Mouse (Mus musculus) E14TG2a.4 (cell line): ENCODE measurements around the gene Zfp655.
"Not testable (repeated sequence)": the region's sequence is repeated elsewhere in the genome, so short reads cannot be mapped to it uniquely, and the experiment has no call there.

Experiments
- H3K27me3 ChIP-seq: 2 replicates; pipeline ENCODE4 v1.6.1; 2014; ENCODE audit warnings: low read length, control low read depth; ENCODE audit not compliant: insufficient read depth
- H3K36me3 ChIP-seq: 2 replicates; pipeline ENCODE4 v1.6.1; 2014; ENCODE audit warnings: low read length, control low read depth; ENCODE audit not compliant: insufficient read depth
- H3K4me1 ChIP-seq: replicated peaks from 2 replicates; pipeline ENCODE4 v1.6.1; 2014; ENCODE audit warnings: low read depth, low read length, control low read depth
- H3K4me3 ChIP-seq: replicated peaks from 2 replicates; pipeline ENCODE4 v1.5.1; 2014; ENCODE audit warnings: mild to moderate bottlenecking, low read length
- H3K9me3 ChIP-seq: 2 replicates; pipeline ENCODE4 v1.6.1; 2014; ENCODE audit warnings: low read length, control low read depth
- CTCF ChIP-seq: conservative IDR thresholded peaks from 2 replicates; pipeline ENCODE4 v1.5.1; 2014; ENCODE audit warnings: low read length
- NANOG ChIP-seq: IDR thresholded peaks from 2 replicates; pipeline ENCODE4 v1.6.1; 2014; ENCODE audit warnings: borderline replicate concordance, low read length, mixed read lengths
- POU5F1 ChIP-seq: IDR thresholded peaks from 2 replicates; pipeline ENCODE4 v1.6.1; 2014; ENCODE audit warnings: low read length, borderline replicate concordance

The Zfp655 gene

DNA sequence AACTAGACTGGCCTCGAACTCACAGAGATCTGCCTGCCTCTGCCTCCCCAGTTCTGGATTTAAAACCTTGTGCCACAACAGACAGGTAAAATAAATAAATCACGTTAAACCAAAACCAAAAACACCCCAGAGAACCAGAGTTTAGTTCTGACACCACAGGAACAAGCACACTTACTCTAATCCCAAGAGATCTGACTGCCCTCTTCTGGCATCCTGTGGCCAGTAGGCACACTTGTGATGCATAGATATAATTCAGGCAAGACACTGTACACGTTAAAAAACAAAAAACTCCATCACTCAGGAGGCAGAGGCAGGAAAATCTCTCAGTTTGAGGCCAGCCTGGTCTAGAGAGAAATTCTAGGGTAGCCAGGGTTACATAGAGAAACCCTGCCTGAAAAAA, 29.1 kb upstream of the Zfp655 start:
- Histone ChIP-seq H3K27me3 (no peaks in the 10 kb centered on the region), H3K36me3 (peaks cover 17% of the 10 kb centered on the region), H3K4me1 (peaks cover 44% of the 10 kb centered on the region), H3K4me3 (0 out of 2 replicates have a peak overlapping the region, but pooled peaks have one; percentile 88), H3K9me3 (no peaks in the 10 kb centered on the region)
- TF ChIP-seq NANOG (no peak), POU5F1 (no peak), CTCF (no peak)

DNA sequence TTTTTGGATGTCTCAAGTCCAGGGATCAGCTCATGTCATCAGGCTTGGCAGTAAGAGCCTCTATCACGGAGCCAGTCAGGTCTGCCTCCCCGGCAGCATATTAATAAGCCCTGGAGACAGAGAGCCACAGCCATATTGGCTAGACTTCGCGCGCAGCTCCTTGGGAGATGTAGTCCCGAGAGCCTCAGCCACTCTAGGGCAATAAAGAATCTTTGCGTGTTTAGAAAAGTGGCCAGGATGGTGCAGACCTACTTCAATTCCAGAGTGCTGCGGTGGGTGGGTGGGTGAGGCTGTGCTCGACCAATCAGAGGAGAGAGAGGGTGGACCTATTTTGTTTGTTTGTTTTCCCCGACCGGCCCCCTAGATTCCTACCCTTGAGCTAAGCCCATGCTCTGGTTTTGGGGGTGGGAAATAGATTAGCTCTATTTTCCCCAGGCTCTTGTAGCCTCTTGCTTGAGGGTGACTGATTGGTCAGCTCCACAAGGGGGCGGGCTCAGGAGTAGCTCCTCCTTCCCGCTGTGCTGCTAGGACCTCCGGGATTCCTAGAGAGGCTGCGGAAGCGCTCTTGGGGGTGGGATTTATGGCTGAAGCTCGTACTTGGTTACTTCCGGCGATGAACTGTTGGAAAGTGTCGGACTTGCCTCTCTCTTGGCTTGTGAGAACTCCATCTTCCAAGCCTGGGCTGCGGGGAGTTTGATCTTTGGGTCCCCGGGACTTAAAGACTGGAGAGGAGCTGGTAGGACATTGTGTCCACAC, 27.4 kb upstream of the Zfp655 start, which contains the start of gene Zkscan5:
Gene Zkscan5 (plus strand): TSS at position 627 of the 756 bp plus-strand sequence.
- Histone ChIP-seq H3K27me3 (no peaks in the 10 kb centered on the region), H3K36me3 (peaks cover 10% of the 10 kb centered on the region; the same call in 1 of the 2 replicates), H3K4me3 (peak within 1 kb of the TSS; percentile 88), H3K4me1 (peaks cover 54% of the 10 kb centered on the region), H3K9me3 (no peaks in the 10 kb centered on the region)
- TF ChIP-seq NANOG (no peak), POU5F1 (no peak), CTCF (no peak)

DNA sequence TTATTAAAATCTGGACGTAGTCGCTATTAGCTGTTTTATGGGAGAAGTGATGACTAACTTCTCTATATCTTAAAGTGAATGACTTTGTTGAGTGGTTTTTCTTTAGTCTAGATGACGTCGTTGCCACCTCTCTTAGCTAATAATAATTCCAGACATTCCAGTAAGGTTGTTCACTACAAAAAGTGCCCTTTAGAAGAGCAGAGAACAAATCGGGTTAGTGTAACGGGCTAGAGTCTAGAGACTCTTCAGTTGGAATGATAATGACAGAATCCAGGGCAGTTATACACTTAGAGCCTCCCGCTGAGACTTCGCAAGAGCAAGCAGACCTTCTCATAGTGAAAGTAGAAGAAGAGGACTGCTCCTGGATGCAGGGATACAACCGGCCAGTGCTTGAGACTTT, 26.5 kb upstream of the Zfp655 start:
- Histone ChIP-seq H3K9me3 (no peaks in the 10 kb centered on the region), H3K4me1 (peaks cover 61% of the 10 kb centered on the region), H3K4me3 (peak overlapping the region; percentile 88), H3K36me3 (peaks cover 12% of the 10 kb centered on the region), H3K27me3 (no peaks in the 10 kb centered on the region)
- TF ChIP-seq CTCF (no peak), NANOG (no peak), POU5F1 (no peak)

DNA sequence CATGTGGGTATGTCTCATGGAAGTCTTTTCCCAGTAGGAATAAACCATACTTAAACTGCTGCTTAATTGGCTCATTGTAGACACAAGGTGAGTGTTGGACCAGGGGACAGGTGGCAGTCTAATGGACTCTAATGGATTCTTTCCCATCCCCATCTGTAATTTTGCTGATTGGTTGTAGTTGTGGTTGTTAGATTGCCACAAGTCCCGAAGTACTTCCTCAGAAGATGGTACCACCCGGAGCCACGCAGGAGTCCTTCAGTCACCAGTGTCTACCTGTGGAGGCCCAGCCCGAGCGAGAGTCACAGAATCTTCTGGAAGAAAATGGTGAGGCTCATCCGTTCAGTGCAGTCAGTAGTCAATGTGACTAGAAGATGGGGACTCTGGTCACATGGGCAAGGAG, 24.1 kb upstream of the Zfp655 start:
- Histone ChIP-seq H3K4me1 (peaks cover 55% of the 10 kb centered on the region), H3K9me3 (no peaks in the 10 kb centered on the region), H3K27me3 (no peaks in the 10 kb centered on the region), H3K36me3 (peaks cover 35% of the 10 kb centered on the region), H3K4me3 (0 out of 2 replicates have a peak overlapping the region, but pooled peaks have one; percentile 2)
- TF ChIP-seq NANOG (no peak), CTCF (no peak), POU5F1 (no peak)

DNA sequence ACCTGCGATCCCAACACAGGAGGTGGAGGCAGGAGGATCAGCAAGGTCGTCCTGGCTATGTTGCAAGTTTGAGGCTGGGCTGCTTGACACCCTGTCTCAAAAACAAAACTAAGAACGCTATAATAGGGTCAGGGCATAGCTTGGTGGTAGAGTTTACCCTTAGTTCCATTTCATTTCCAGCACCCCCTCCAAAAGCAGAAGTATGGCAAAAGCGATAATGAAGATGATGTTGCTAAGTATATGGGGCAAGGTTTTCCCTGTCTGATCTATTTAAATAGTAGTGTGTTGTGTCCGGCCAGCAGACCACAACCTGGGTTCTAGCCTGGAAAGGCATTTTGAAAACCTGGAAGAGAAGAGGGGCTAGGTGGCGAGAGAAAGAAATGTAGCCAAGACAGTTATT, 23.6 kb upstream of the Zfp655 start:
- Histone ChIP-seq H3K36me3 (peaks cover 40% of the 10 kb centered on the region), H3K4me1 (peaks cover 50% of the 10 kb centered on the region), H3K4me3 (0 out of 2 replicates have a peak overlapping the region, but pooled peaks have one; percentile 2), H3K9me3 (no peaks in the 10 kb centered on the region), H3K27me3 (no peaks in the 10 kb centered on the region)
- TF ChIP-seq NANOG: no peak
- TF ChIP-seq POU5F1: no peak
- TF ChIP-seq CTCF: no peak

DNA sequence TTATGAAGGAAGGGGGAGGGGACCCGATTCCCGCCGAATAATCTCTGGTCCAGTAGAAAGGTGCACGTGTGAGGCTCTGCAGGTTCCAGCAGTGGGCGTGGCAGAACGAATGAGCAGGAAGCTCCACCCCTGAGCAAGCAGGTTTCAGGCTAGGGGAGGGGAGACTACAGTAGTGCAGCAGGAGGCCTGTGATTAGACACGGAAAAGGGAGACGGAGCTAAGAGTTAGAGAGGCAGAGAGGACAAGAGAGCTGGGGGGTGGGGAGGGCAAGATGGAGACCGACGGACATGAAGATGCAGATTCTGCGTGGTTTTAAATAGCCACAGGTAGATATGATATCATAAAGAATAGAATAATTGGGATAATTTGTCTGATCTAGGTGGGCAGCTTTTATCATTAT, 23.1 kb upstream of the Zfp655 start:
- H3K27me3 ChIP-seq, H3K9me3 ChIP-seq: not testable (repeated sequence)
- Histone ChIP-seq H3K36me3 (peaks cover 44% of the 10 kb centered on the region), H3K4me1 (peaks cover 45% of the 10 kb centered on the region), H3K4me3 (peak overlapping the region; percentile 52)

DNA sequence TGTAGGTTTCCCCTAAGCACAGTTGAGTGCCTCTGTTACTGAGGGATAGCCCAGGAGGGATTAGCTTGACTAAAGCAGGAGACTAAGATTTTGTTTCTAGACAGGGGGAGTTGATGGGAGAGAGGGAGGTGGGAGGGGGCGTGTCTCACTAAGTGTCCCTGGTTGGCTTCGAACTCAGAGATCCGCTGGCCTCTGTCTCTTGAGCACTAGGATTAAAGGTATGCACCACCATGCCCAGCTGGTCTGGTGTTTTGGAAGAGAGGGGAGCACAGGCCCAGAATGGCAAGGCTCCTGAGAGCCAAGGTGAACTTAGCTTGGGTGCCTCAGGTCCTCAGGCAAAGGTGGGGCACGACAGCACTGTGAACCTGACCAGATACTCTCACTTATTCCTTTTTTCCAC, 20.2 kb upstream of the Zfp655 start:
- Histone ChIP-seq H3K27me3 (no peaks in the 10 kb centered on the region), H3K9me3 (no peaks in the 10 kb centered on the region), H3K36me3 (peaks cover 55% of the 10 kb centered on the region), H3K4me1 (peaks cover 57% of the 10 kb centered on the region), H3K4me3 (no peak overlapping the region)
- TF ChIP-seq CTCF: no peak
- TF ChIP-seq POU5F1: no peak
- TF ChIP-seq NANOG: no peak

DNA sequence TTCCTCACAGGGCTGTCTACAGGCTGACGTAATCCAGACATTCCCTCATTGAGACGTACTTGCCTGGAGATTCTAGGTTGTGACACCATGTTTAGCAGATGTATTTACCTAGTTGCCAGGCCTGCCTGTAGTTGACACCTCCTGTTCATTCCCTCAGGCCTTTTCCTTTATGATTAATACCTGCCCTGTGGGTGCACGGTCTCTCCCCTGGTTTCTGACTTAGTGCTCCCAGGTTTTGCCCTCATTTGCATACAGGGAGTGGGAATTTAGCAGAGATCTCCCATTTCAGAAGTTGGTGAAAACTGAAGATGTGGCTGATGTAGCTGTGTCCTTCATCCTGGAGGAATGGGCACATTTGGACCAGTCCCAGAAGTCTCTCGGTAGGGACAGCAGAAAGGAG, 19.3 kb upstream of the Zfp655 start:
- Histone ChIP-seq H3K36me3 (peaks cover 58% of the 10 kb centered on the region), H3K4me3 (no peak overlapping the region)
- TF ChIP-seq POU5F1 (no peak), NANOG (no peak), CTCF (no peak)

DNA sequence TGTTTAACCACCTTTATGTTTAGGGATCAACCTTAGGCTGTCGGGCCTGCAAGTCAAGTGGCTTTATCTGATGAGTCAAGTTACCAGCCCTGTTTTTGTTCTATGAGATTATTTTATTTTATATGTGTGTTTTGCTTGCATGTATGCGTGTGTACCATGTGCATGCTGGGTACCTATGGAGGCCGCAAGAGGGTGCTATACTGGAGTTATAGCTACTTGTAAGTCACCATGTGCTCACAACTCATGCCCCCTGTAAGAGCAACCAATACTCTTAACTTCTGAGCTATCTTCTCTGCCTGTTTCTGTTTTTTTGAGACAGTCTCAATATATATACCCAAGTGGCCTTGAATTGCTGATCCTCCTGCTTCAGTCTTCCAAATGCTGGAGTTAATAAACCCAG, 18.0 kb upstream of the Zfp655 start:
- Histone ChIP-seq H3K27me3 (no peaks in the 10 kb centered on the region), H3K4me1 (peaks cover 63% of the 10 kb centered on the region), H3K9me3 (no peaks in the 10 kb centered on the region), H3K4me3 (no peak overlapping the region), H3K36me3 (peaks cover 55% of the 10 kb centered on the region)
- TF ChIP-seq CTCF: peak; percentile 45
- no peak for TF ChIP-seq NANOG

More for the DNA sequence above, 19.3 kb upstream of the Zfp655 start:
- H3K4me1 ChIP-seq: peaks cover 60% of the 10 kb centered on the region
- H3K9me3 ChIP-seq: no peaks in the 10 kb centered on the region
- H3K27me3 ChIP-seq: no peaks in the 10 kb centered on the region
